Mouse (Mus musculus) MEL (cell line): ENCODE results near the gene Kcnk3.

Experiments used
- CTCF ChIP-seq, 3 experiments: IDR thresholded peaks in 2 of 3; conservative IDR thresholded peaks in 1 of 3; 2 replicates each; pipeline ENCODE4 v1.5.1; 2011 to 2012; ENCODE audit warnings: low read length in 3 of 3, low read depth in 2 of 3, mild to moderate bottlenecking in 2 of 3, improper control_type of control experiment in 1 of 3, inconsistent platforms in 1 of 3, mixed read lengths in 1 of 3, moderate library complexity in 1 of 3; ENCODE audit not compliant: control insufficient read depth in 1 of 3, insufficient read depth in 1 of 3, poor library complexity in 1 of 3, severe bottlenecking in 1 of 3
- NRF1 ChIP-seq: IDR thresholded peaks from 2 replicates; pipeline ENCODE4 v1.6.1; 2014; ENCODE audit warnings: low read depth, mild to moderate bottlenecking, inconsistent platforms, low read length, improper control_type of control experiment, moderate library complexity; ENCODE audit not compliant: poor library complexity, insufficient read depth, severe bottlenecking

GRCm38 (mm10) chr5:30669496-30669830 is 81.5 kb downstream of the Kcnk3 start:
- TF ChIP-seq CTCF (IDR thresholded peaks at IDR 0.05 in 2 of 3, conservative IDR thresholded peaks at IDR 0.05 in 1 of 3; ENCODE audit: control insufficient read depth in 1 of 3, insufficient read depth in 1 of 3, low read depth in 2 of 3, low read length in 3 of 3, poor library complexity in 1 of 3, severe bottlenecking in 1 of 3) (no peak), NRF1 (no peak)
